Mouse (Mus musculus): ENCODE measurements at regions not wholly inside any gene's neighbourhood (a gene's known extent, or its start where the extent isn't known, plus 50 kb on each side); places are given as distances from the start of the nearest gene placed in this dataset.

DNA sequence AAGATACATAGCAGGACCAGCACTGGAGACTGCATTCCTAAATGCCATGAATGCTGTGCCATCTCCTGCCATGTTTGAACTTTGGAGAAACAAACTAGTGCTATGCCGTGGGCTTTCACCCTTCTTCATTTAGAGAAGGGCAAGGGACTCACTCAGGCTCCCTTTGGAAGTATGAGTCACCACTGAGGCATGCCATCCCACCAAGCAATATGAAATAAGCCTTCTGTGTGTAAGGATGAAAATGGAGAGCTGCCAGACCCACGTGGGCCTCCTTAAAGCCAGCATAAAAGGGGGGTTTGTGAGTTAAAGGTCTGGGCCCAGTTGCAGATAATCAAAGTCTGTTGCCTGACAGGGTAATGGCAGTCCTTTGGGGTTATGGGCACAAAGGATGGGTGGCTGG, 159.0 kb downstream of the H2al1j start:
- DNase-seq (ENCODE audit: low read depth in 1 of 2, low spot score in 2 of 2), result no peak

- no peak for DNase-seq (ENCODE audit: low read depth in 1 of 2, low spot score in 2 of 2)
Observed at GRCm38 (mm10) chrX:11487876-11488275, 160.3 kb downstream of the H2al1j start.

DNA sequence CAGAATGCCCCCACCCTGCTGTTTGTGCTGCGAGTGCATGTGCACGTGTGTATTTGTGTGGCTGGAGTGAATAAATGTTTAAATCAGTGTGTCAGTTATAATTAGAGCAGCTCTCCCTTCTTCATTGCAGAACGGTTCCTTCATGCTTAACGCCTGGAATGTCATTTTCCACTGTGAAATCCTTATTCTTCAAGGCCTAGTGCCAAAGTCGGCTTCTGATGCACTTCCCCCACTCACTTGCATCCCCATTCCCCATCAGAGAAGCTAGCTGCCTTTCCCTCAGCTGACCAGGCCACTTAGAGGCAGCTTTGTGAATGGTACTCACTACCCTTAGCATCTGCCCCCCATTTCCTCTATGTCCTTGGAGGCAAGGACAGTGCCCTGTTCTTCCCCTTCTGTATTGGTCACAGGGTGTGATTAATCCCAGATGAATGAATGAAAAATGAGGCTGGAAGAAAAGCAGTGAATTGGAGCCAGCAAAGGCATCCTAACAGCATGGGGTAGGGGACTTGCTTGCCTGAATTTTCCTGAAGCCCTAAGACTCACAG, 162.6 kb downstream of the H2al1j start:
- DNase-seq (ENCODE audit: low read depth in 1 of 2, low spot score in 2 of 2), result no peak

- no peak for DNase-seq (ENCODE audit: low read depth in 1 of 2, low spot score in 2 of 2)
Observed at GRCm38 (mm10) chrX:11491235-11491634, 163.6 kb downstream of the H2al1j start.

- DNase-seq (ENCODE audit: low read depth in 1 of 2, low spot score in 2 of 2), result no peak
Observed at GRCm38 (mm10) chrX:11491676-11492391, 164.2 kb downstream of the H2al1j start.

GRCm38 (mm10) chrX:11493526-11494245, 166.1 kb downstream of the H2al1j start:
- DNase-seq (ENCODE audit: low read depth in 1 of 2, low spot score in 2 of 2), result no peak

DNA sequence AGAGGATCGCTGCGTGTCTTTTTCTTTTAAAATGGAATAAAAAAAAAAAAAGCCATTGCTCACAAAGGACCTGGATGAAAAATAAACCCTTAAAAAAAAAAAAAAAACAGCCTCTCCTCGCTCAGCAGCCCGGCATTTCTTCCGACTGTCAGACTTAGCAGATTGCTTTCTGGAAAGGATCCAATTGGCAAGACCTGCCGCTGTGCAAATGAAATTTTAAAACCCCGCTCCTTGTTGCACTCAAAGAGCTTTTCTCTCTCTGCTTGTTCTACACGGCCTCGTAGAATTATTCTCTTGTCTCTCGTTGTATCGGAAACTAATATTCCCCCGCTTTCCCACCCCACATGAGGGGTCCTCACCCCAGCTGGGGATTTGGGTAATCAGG, 166.6 kb downstream of the H2al1j start:
- DNase-seq (ENCODE audit: low read depth in 1 of 2, low spot score in 2 of 2), result no peak

GRCm38 (mm10) chrX:11512439-11512838, 184.8 kb downstream of the H2al1j start:
- DNase-seq (ENCODE audit: low read depth in 1 of 2, low spot score in 2 of 2), result no peak

- no peak for DNase-seq (ENCODE audit: low read depth in 1 of 2, low spot score in 2 of 2)
Observed at GRCm38 (mm10) chrX:11512928-11513327, 185.3 kb downstream of the H2al1j start.

DNA sequence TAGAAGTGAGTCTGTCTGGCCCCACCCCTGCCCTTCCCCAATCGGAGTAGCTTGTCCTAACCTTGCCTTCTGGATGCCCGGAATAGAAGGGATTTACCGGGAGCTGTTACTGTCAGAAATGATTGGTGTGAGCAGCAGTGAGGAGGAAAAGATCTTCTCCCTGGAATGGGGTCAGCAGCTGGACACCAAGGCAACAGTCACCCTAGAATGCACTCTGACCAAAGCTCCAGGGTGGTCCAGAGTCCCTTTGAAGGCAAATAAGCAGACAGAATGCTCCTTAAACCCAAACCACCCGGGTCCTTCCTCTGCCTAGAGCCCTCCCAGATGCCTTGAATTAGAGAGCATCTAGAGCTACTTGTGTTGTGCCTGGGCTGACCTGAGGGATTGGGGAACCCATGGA, 196.2 kb downstream of the H2al1j start:
- no peak for DNase-seq (ENCODE audit: low read depth in 1 of 2, low spot score in 2 of 2)

DNA sequence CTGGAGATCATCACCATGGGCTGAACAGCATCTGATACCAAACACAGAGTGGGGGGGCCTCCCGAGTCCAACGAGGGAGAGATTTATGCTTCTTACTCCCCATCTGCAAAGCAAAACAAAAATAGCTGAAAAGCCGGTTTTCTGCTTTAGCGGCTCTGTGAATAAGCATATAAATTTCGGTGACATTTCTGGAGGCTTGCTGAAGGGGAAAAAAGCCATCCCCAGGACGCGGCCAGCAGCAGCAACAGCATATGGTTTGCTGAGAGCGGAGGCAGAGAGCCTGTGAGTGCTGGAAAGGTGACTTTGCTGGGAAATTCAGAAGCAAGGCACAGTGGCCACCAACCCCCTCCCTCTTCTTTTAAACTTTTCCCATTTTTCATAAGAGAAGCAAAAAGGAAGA, 197.7 kb downstream of the H2al1j start:
- DNase-seq (ENCODE audit: low read depth in 1 of 2, low spot score in 2 of 2), result no peak

DNA sequence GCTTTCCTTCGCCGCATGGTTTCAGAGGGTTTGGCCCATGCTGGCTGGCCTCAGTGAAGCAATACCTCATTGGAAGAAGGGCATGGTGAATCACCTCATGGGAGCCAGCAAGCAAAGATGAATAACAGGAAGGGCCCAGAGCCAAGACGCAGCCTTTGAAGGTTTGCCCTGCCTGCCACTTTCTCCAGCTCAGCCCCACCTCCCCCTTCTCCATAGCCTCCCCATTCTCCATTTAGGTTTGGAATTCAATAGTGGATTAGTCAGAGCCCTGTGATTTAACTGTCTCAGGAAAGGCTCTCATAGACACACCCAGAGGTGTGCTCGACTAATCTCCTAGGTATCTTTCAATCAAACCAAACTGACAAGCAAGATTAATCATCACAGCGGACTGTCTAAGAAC, 201.0 kb downstream of the H2al1j start:
- DNase-seq (ENCODE audit: low read depth in 1 of 2, low spot score in 2 of 2), result no peak

- no peak for DNase-seq (ENCODE audit: low read depth in 1 of 2, low spot score in 2 of 2)
Observed at GRCm38 (mm10) chrX:11529221-11529620, 201.6 kb downstream of the H2al1j start.

GRCm38 (mm10) chrX:11532817-11533216, 205.2 kb downstream of the H2al1j start:
- DNase-seq (ENCODE audit: low read depth in 1 of 2, low spot score in 2 of 2), result no peak

DNA sequence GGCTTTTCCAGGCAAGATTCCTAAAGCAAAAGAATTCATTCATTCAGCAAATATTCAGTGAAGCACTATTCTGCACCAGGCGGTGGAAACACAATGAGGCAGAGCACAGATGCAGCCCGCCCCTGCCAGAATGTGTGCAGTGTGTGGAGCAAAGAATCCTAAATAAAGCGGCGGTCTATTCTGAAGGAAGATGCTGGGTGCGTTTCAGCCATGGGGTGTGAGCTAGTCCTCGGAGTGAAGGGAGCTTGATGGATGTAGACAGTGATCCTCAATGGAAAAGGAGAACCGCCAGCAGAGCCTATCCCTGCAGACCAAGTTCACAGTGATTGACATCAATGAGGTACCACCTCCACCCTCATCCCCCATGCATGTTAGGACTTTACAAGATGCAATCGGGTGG, 206.2 kb downstream of the H2al1j start:
- no peak for DNase-seq (ENCODE audit: low read depth in 1 of 2, low spot score in 2 of 2)

GRCm38 (mm10) chrX:11541011-11541410, 213.4 kb downstream of the H2al1j start:
- DNase-seq (ENCODE audit: low read depth in 1 of 2, low spot score in 2 of 2), result no peak

DNA sequence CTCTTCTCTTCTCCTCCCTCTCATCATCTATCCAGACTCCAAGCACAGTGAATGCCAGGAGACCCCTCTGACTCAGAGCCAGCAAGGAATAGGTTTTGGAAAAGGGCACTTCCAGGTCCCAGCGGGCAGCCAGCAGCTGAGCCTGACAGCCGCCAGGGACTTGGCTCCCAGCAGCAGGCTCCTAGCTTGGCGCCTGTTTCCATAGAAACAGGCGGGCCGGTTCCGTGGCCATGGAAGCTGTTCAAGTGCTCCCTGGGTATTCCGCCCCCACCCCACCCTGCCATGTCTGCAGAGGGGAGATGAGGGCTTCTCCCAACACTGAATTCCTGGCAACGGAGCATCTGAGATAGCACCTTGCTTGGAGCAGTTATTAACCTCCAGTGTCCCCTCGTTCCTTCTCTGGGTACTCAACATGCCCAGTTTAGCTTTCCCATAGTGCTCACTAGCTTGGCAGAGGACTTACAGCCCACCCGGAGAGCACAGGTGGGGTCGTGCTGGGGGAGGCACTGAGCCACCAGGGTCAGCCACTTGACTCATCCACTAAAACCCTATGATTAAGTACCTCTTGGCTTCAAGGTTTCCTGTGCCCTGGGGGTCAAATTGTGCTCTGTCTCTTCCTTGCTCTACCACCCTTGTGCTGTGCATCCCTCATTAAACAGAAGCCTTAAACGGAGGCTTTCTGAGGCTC, 222.7 kb downstream of the H2al1j start:
- DNase-seq (ENCODE audit: low read depth in 1 of 2, low spot score in 2 of 2), result no peak

DNA sequence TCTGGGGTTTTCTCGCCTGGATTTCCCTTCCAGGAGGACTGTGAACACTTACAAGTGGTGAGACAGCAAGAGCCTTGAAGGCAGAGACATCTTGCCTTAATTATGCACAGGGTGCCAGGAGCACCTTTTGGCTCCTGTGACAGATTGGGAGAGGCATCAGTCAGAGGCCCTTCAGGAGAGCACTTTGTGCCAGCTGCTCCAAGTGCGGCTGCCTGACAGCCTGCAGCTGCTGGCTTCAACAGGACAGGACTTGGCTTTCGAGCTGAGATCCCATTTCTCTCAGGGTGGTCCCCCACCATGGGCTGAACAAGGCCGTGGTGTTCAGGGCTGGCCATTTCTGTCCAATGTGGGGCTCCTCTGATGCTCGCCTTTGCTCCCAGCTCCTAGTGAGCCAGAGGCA, 224.6 kb downstream of the H2al1j start:
- no peak for DNase-seq (ENCODE audit: low read depth in 1 of 2, low spot score in 2 of 2)

- DNase-seq (ENCODE audit: low read depth in 1 of 2, low spot score in 2 of 2), result no peak
Observed at GRCm38 (mm10) chrX:11555035-11555570, 227.5 kb downstream of the H2al1j start.

DNA sequence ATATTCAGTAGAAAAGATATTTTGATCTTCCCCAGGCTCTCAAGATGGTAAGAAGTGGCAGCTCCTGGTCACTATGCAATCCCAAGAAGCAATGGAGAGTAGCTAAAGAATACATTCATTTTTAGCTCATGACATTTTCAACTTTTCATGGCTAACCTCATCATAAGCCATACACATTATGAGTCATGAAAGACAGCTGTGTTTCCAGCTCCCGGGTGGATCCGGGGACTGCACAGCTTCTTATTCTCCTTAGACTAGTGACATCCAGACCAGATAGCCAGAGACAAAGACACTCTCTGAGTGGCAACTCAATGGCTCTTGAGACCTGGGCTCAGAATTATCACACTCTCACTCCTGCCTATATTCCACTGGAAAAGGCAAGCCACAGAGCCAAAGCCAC, 230.6 kb downstream of the H2al1j start:
- no peak for DNase-seq (ENCODE audit: low read depth in 1 of 2, low spot score in 2 of 2)

GRCm38 (mm10) chrX:11560550-11561276, 233.1 kb downstream of the H2al1j start:
- no peak for DNase-seq (ENCODE audit: low read depth in 1 of 2, low spot score in 2 of 2)

Measured in monocyte, adult 2 months (primary cell).